Mouse (Mus musculus) heart, embryonic 15.5 days (tissue): ENCODE measurements around the gene L1td1. TPM values are rescaled to one million over a fixed set of nuclear protein-coding genes. Genes with fewer than 3 reads are reported as not detected.

Experiments
- ATAC-seq: fragments of 200-750 bp; cut with Nextera tagmentation; replicated peaks from 2 replicates; pipeline ENCODE4 v1.8.0; 2017; ENCODE audit warnings: low read depth, moderate TSS enrichment; ENCODE audit not compliant: insufficient number of reproducible peaks, insufficient read depth, low FRiP score
- H3K27ac ChIP-seq: fragments of 300-500 bp; sonication (generic); 2 replicates; pipeline ENCODE4 v1.5.1; 2015; ENCODE audit warnings: mild to moderate bottlenecking, inconsistent platforms
- H3K27me3 ChIP-seq: fragments of 300-500 bp; sonication (generic); 2 replicates; pipeline ENCODE4 v1.6.1; 2015; ENCODE audit warnings: inconsistent platforms
- H3K36me3 ChIP-seq: fragments of 300-500 bp; sonication (generic); 2 replicates; pipeline ENCODE4 v1.6.1; 2015; ENCODE audit warnings: mild to moderate bottlenecking, inconsistent platforms
- H3K4me1 ChIP-seq: fragments of 300-500 bp; sonication (generic); replicated peaks from 2 replicates; pipeline ENCODE4 v1.6.1; 2015; ENCODE audit warnings: inconsistent platforms
- H3K4me2 ChIP-seq: fragments of 300-500 bp; sonication (generic); 2 replicates; pipeline ENCODE4 v1.6.1; 2015; ENCODE audit warnings: inconsistent platforms, mild to moderate bottlenecking, moderate library complexity
- H3K4me3 ChIP-seq: fragments of 300-500 bp; sonication (generic); 2 replicates; pipeline ENCODE4 v1.5.1; 2015; ENCODE audit warnings: mild to moderate bottlenecking, inconsistent platforms
- H3K9ac ChIP-seq: fragments of 300-500 bp; sonication (generic); 2 replicates; pipeline ENCODE4 v1.6.1; 2015; ENCODE audit warnings: mild to moderate bottlenecking, inconsistent platforms
- H3K9me3 ChIP-seq: fragments of 300-500 bp; sonication (generic); replicated peaks from 2 replicates; pipeline ENCODE4 v1.6.1; 2016; ENCODE audit warnings: inconsistent platforms
- WGBS: fragments of 180-500 bp; shearing (Covaris S2); methylation state at CpG from one replicate; pipeline ENCODE4 v1.1.7; 2015; ENCODE audit warnings: mixed read lengths; 5-methylcytosine and 5-hydroxymethylcytosine counted together
- polyA plus RNA-seq: library from polyadenylated mRNA; unstranded; fragments of >200 nt; fragmentation: Nextera tagmentation; extraction: Ambion mirVana; gene quantifications from 2 replicates; pipeline ENCODE4 v1.2.1, GENCODE M21; 2015

L1td1 gene
- polyA plus RNA-seq, 1 experiment from 2014 or later: not detected

DNA sequence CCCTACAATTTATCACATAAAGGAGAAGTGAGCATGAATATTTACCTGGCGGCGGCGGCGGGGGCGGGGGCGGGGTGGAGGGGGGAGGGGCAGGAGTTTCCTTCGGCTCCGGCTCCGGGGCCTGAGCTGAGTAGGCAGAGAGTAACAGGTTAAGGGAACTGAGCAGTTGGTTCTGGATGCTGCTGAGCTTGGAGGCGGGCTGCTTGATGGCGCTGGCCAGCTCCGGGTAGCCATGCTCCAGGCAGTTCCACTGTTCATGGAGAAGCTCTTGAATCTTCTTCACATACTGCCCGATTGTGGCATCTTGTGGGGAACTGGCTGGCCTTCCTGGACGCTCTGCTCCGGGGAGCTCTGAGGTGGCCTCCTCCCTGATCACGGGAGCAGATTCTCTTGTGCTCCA lies 51.7 kb downstream of the L1td1 start:
- Histone ChIP-seq H3K9ac (no peak overlapping the region), H3K4me1 (peaks cover 18% of the 10 kb centered on the region), H3K4me2 (peak overlapping the region; percentile 45), H3K27me3 (0 out of 2 replicates have a peak, but pooled peaks cover 13% of the 10 kb centered on the region), H3K36me3 (no peaks in the 10 kb centered on the region), H3K9me3 (no peaks in the 10 kb centered on the region), H3K4me3 (no peak overlapping the region), H3K27ac (no peak overlapping the region)
- no peak for ATAC-seq
- 17% methylated on average over 16 of the region's 16 CpGs for WGBS

GRCm38 (mm10) chr4:98785851-98786250 lies 59.3 kb downstream of the L1td1 start:
- H3K4me1 ChIP-seq: peaks cover 9% of the 10 kb centered on the region
- no peak overlapping the region for H3K4me2 ChIP-seq
- no peak overlapping the region for H3K27ac ChIP-seq
- no peak overlapping the region for H3K9ac ChIP-seq
- no peaks in the 10 kb centered on the region for H3K27me3 ChIP-seq
- no peak overlapping the region for H3K4me3 ChIP-seq
- H3K9me3 ChIP-seq: no peaks in the 10 kb centered on the region
- 50% methylated on average over 8 of the region's 8 CpGs for WGBS
- no peak for ATAC-seq
- H3K36me3 ChIP-seq: no peaks in the 10 kb centered on the region

- no peak for ATAC-seq
- Histone ChIP-seq H3K9ac (no peak overlapping the region), H3K4me2 (no peak overlapping the region), H3K9me3 (no peaks in the 10 kb centered on the region), H3K4me3 (no peak overlapping the region), H3K36me3 (no peaks in the 10 kb centered on the region), H3K27me3 (no peaks in the 10 kb centered on the region), H3K4me1 (peaks cover 9% of the 10 kb centered on the region), H3K27ac (no peak overlapping the region)
- 48% methylated on average over 3 of the region's 3 CpGs for whole genome bisulfite sequencing
Measured at GRCm38 (mm10) chr4:98786281-98786680, 59.7 kb downstream of the L1td1 start.

Other genes starting within 250 kb of the L1td1 start
- 0.59 and 0.66 TPM in 2 replicates for gene Kank4, start 90.8 kb downstream of the L1td1 start, polyA plus RNA-seq
- gene I0C0044D17Rik, start 97.1 kb downstream of the L1td1 start, polyA plus RNA-seq: not detected in 2 replicates
- gene Usp1, start 197.1 kb downstream of the L1td1 start, polyA plus RNA-seq: 39.8 and 44.9 TPM in 2 replicates